Mouse (Mus musculus) adrenal gland, postnatal 10 days (tissue): Measurements from ENCODE around the gene Chmp5. TPM values are rescaled to one million over a fixed set of nuclear protein-coding genes. Genes with fewer than 3 reads are reported as not detected.

ENCODE experiments used
- DNase-seq: peaks from one replicate; pipeline ENCODE4 v3.0.0; 2021; ENCODE audit warnings: mixed read lengths
- total RNA-seq, 2 experiments: library from RNA; stranded (reverse); gene quantifications; 2 replicates each; pipeline ENCODE4 v1.2.3; 2021

The Chmp5 gene
- total RNA-seq, 2 experiments from 2014 or later: 62.5 to 69.9 TPM

- DNase-seq: no peak
These were observed 1.6 kb upstream of the Chmp5 start for GRCm38 (mm10) chr4:40946516-40947121.

- no peak for DNase-seq
These were observed 545 bp upstream of the Chmp5 start for GRCm38 (mm10) chr4:40947565-40948159.

GRCm38 (mm10) chr4:40953521-40953920 is 5.3 kb downstream of the Chmp5 start:
- DNase-seq: peak; percentile 46

- no peak for DNase-seq
These were observed 7.7 kb downstream of the Chmp5 start for GRCm38 (mm10) chr4:40955942-40956341.

- DNase-seq: no peak
These were observed 15.3 kb downstream of the Chmp5 start for GRCm38 (mm10) chr4:40963536-40963935.

- no peak for DNase-seq
These were observed 21.0 kb downstream of the Chmp5 start for GRCm38 (mm10) chr4:40969161-40969560.

GRCm38 (mm10) chr4:40969781-40970591 is 21.8 kb downstream of the Chmp5 start:
- peak; percentile 32 for DNase-seq

- no peak for DNase-seq
These were observed 22.3 kb downstream of the Chmp5 start for GRCm38 (mm10) chr4:40970592-40970841.

GRCm38 (mm10) chr4:40970842-40971701 is 22.9 kb downstream of the Chmp5 start, which contains the start of gene Nfx1:
Nfx1 (plus strand) TSS chr4:40970906.
- DNase-seq: peak; percentile 98

GRCm38 (mm10) chr4:40971744-40972143 is 23.5 kb downstream of the Chmp5 start:
- DNase-seq: peak; percentile 56

GRCm38 (mm10) chr4:40974011-40974410 is 25.8 kb downstream of the Chmp5 start:
- DNase-seq: peak; percentile 60

- no peak for DNase-seq
These were observed 27.5 kb downstream of the Chmp5 start for GRCm38 (mm10) chr4:40975678-40976077.

GRCm38 (mm10) chr4:40976651-40977050 is 28.4 kb downstream of the Chmp5 start:
- peak; percentile 44 for DNase-seq

- DNase-seq: no peak
These were observed 31.2 kb downstream of the Chmp5 start for GRCm38 (mm10) chr4:40979430-40979829.

- no peak for DNase-seq
These were observed 34.3 kb downstream of the Chmp5 start for GRCm38 (mm10) chr4:40982486-40982885.

GRCm38 (mm10) chr4:40983686-40984085 is 35.5 kb downstream of the Chmp5 start:
- DNase-seq: peak; percentile 62

- DNase-seq: no peak
These were observed 41.4 kb downstream of the Chmp5 start for GRCm38 (mm10) chr4:40989633-40990032.

GRCm38 (mm10) chr4:40996302-40996701 is 48.1 kb downstream of the Chmp5 start:
- no peak for DNase-seq

GRCm38 (mm10) chr4:40997916-40998315 is 49.7 kb downstream of the Chmp5 start:
- no peak for DNase-seq

- DNase-seq: no peak
These were observed 52.1 kb downstream of the Chmp5 start for GRCm38 (mm10) chr4:41000271-41000670.

GRCm38 (mm10) chr4:41000842-41001639 is 52.8 kb downstream of the Chmp5 start:
- no peak for DNase-seq

- DNase-seq: no peak
These were observed 65.1 kb downstream of the Chmp5 start for GRCm38 (mm10) chr4:41013351-41013750.
